In the genomic region with DNA sequence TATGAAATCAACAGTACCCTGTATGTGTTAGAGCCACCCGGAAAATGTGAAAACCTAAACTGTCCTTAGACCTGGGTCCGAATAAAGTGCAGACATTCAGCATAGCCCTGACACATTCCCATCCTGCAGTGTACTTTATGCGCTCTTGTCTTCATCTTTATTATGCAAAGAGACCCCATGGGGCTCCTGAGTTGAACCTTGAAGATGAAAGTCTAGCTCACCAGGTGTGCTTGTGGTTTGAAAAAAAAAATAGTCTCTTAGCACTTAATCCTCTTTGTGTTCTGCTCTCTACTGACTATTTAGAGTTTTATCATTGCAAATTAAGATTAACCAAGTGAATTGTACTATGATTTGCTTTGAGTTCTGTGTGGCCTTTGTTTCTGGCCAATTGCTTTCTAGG, we compare ENCODE assay signal across 27 mouse cellular contexts. TPM values are rescaled to one million over a fixed set of nuclear protein-coding genes. Genes with fewer than 3 reads are reported as not detected.
DNase-seq lines count a peak whose midpoint lies in the region; ATAC-seq lines count a peak whose summit lies in the region.
"Had no signal": no experiment of that assay in that cellular context is flagged by ENCODE, and none has a peak within 500 bp of the region (broad histone marks: within the 10 kb centered on the region; RNA-seq: fewer than 3 reads in every experiment).

No protein-coding gene starts in this region.

- H3K27ac ChIP-seq in hindbrain, embryonic 14.5 days: peak overlapping the region; percentile 49
- H3K27ac ChIP-seq in hindbrain, embryonic 11.5 days (ENCODE audit: low read depth, low read length): no peak overlapping the region
- no peak overlapping the region for H3K27ac ChIP-seq in heart, embryonic 11.5 days (ENCODE audit: low read depth, low read length)
- H3K27ac ChIP-seq: embryonic facial prominence, embryonic 13.5 days; embryonic facial prominence, embryonic 15.5 days; forebrain, embryonic 10.5 days; forebrain, embryonic 12.5 days had no signal

- H3K4me2 ChIP-seq in hindbrain, embryonic 14.5 days (replicated peaks): no peak overlapping the region
- no peak overlapping the region for H3K4me2 ChIP-seq in hindbrain, embryonic 11.5 days (replicated peaks; ENCODE audit: low read depth, low read length)
- no peak overlapping the region for H3K4me2 ChIP-seq in heart, embryonic 11.5 days
- H3K4me2 ChIP-seq: embryonic facial prominence, embryonic 13.5 days; embryonic facial prominence, embryonic 15.5 days; forebrain, embryonic 12.5 days had no signal

- H3K4me3 ChIP-seq in hindbrain, embryonic 14.5 days (replicated peaks; ENCODE audit: low read length): no peak overlapping the region
- no peak overlapping the region for H3K4me3 ChIP-seq in hindbrain, embryonic 11.5 days (ENCODE audit: low read depth, low read length)
- H3K4me3 ChIP-seq in heart, embryonic 11.5 days (ENCODE audit: low read depth, low read length): no peak overlapping the region
- H3K4me3 ChIP-seq: embryonic facial prominence, embryonic 13.5 days; embryonic facial prominence, embryonic 15.5 days; erythroblast, embryonic 14.5 days; forebrain, embryonic 10.5 days; forebrain, embryonic 12.5 days had no signal

- WGBS in hindbrain, embryonic 14.5 days: 51% methylated on average over 3 of the region's 3 CpGs
- WGBS in hindbrain, embryonic 11.5 days: 59% methylated on average over 3 of the region's 3 CpGs
- WGBS in heart, embryonic 11.5 days (ENCODE audit: insufficient replicate concordance): 69% methylated on average over 3 of the region's 3 CpGs

- H3K27me3 ChIP-seq in hindbrain, embryonic 14.5 days (ENCODE audit: control insufficient read depth, insufficient read depth, low read length): no peaks in the 10 kb centered on the region
- H3K27me3 ChIP-seq in hindbrain, embryonic 11.5 days (ENCODE audit: control insufficient read depth, insufficient read depth, low read length): no peaks in the 10 kb centered on the region
- no peaks in the 10 kb centered on the region for H3K27me3 ChIP-seq in heart, embryonic 11.5 days (ENCODE audit: control insufficient read depth, insufficient read depth, low read length)
- H3K27me3 ChIP-seq: embryonic facial prominence, embryonic 13.5 days; embryonic facial prominence, embryonic 15.5 days; forebrain, embryonic 12.5 days had no signal

- no peak for ATAC-seq in hindbrain, embryonic 14.5 days (ENCODE audit: low FRiP score)
- ATAC-seq in hindbrain, embryonic 11.5 days (ENCODE audit: low FRiP score): no peak
- ATAC-seq in heart, embryonic 11.5 days (replicated peaks; ENCODE audit: insufficient number of reproducible peaks, low FRiP score, low TSS enrichment): no peak
- ATAC-seq: activated CD4-positive, CD25-positive, alpha-beta regulatory T cell, adult 4 months; forebrain, embryonic 14.5 days; forebrain, embryonic 16.5 days had no signal

- H3K36me3 ChIP-seq in hindbrain, embryonic 14.5 days (replicated peaks; ENCODE audit: control insufficient read depth, insufficient read depth): peaks cover 93% of the 10 kb centered on the region
- no peaks in the 10 kb centered on the region for H3K36me3 ChIP-seq in hindbrain, embryonic 11.5 days (ENCODE audit: control insufficient read depth, insufficient read depth, low read length)
- H3K36me3 ChIP-seq in heart, embryonic 11.5 days (ENCODE audit: control insufficient read depth, insufficient read depth, low read length): no peaks in the 10 kb centered on the region
- H3K36me3 ChIP-seq: embryonic facial prominence, embryonic 13.5 days; forebrain, embryonic 10.5 days had no signal

- no peaks in the 10 kb centered on the region for H3K9me3 ChIP-seq in hindbrain, embryonic 14.5 days (ENCODE audit: control insufficient read depth, low read length)
- H3K9me3 ChIP-seq in hindbrain, embryonic 11.5 days (ENCODE audit: control insufficient read depth, low read length): no peaks in the 10 kb centered on the region
- H3K9me3 ChIP-seq in heart, embryonic 11.5 days (replicated peaks; ENCODE audit: control insufficient read depth, low read length): no peaks in the 10 kb centered on the region
- H3K9me3 ChIP-seq: embryonic facial prominence, embryonic 13.5 days; embryonic facial prominence, embryonic 15.5 days; forebrain, embryonic 10.5 days; forebrain, embryonic 12.5 days had no signal

- H3K4me1 ChIP-seq in hindbrain, embryonic 14.5 days (replicated peaks; ENCODE audit: control insufficient read depth, insufficient read depth, low read length): no peaks in the 10 kb centered on the region
- H3K4me1 ChIP-seq in hindbrain, embryonic 11.5 days (replicated peaks; ENCODE audit: control insufficient read depth, insufficient read depth, low read length): no peaks in the 10 kb centered on the region
- H3K4me1 ChIP-seq in heart, embryonic 11.5 days (ENCODE audit: control insufficient read depth, insufficient read depth, low read length): no peaks in the 10 kb centered on the region
- H3K4me1 ChIP-seq: embryonic facial prominence, embryonic 13.5 days; embryonic facial prominence, embryonic 15.5 days had no signal

- no peak overlapping the region for H3K9ac ChIP-seq in hindbrain, embryonic 14.5 days
- H3K9ac ChIP-seq in hindbrain, embryonic 11.5 days (ENCODE audit: low read depth, low read length): no peak overlapping the region
- no peak overlapping the region for H3K9ac ChIP-seq in heart, embryonic 11.5 days (ENCODE audit: low read depth, low read length)
- H3K9ac ChIP-seq: embryonic facial prominence, embryonic 13.5 days; embryonic facial prominence, embryonic 15.5 days; forebrain, embryonic 12.5 days had no signal

- DNase-seq in hindbrain, embryonic 14.5 days (ENCODE audit: low spot score): no peak
- no peak for DNase-seq in hindbrain, embryonic 11.5 days (ENCODE audit: low spot score)
- DNase-seq in thymus, postnatal 14 days: peak; percentile 13
- DNase-seq in thymus, postnatal 4 days: no peak
- DNase-seq in R1 (ENCODE audit: low read depth, low spot score) (peak; percentile 91), ZHBTc4 (ENCODE audit: low read depth, low spot score) (peak; percentile 92)
- no peak for DNase-seq in B cell, adult 2 months
- DNase-seq: adrenal gland, adult 8-10 months; adrenal gland, postnatal 14 days; adrenal gland, postnatal 36 days; cerebellum, adult 11-12 months; cerebellum, adult 2 months; cerebellum, adult 9-11 months; cerebellum, postnatal 14 days; cerebellum, postnatal 36 days; embryo, embryonic 11 days had no signal

RNA-seq across cellular contexts. Expression of gene Slc2a2, which starts 45.1 kb away (rescaled TPM):
- 0.17 TPM in 1 of 2 replicates, not detected in the other for polyA plus RNA-seq in hindbrain, embryonic 14.5 days (2014; fragmentation: Nextera tagmentation; extraction: Ambion mirVana)
- 0.25 TPM in 1 of 2 replicates, not detected in the other for polyA plus RNA-seq in hindbrain, embryonic 11.5 days (2014; fragmentation: Nextera tagmentation; extraction: Ambion mirVana)
- 0.37 and 0.41 TPM in 2 replicates for polyA plus RNA-seq in heart, embryonic 11.5 days (2014; fragmentation: Nextera tagmentation; extraction: Ambion mirVana)
- polyA plus RNA-seq: C2C12; embryonic facial prominence, embryonic 11.5 days; forebrain, embryonic 12.5 days; forebrain, embryonic 14.5 days; forebrain, embryonic 16.5 days had no signal

Comparison
In these comparisons a context has a peak if more than half of its experiments do, and no peak if none do; other contexts are left out.
1. DNase-seq: peak in thymus, postnatal 14 days (single experiment), R1 (single experiment) and ZHBTc4 (single experiment); none in hindbrain, embryonic 14.5 days (single experiment), hindbrain, embryonic 11.5 days (single experiment), thymus, postnatal 4 days (single experiment) and B cell, adult 2 months (0 of 2).